Mouse (Mus musculus): ENCODE data around the gene Myo1h.

- TF ChIP-seq CTCF (IDR thresholded peaks at IDR 0.05; ENCODE audit: low read depth) (no peak), EP300 (IDR thresholded peaks at IDR 0.05; ENCODE audit: low read depth) (no peak)
Measured at GRCm38 (mm10) chr5:114261494-114261893, 27.5 kb upstream of the Myo1h start.
